Mouse (Mus musculus) c-Kit-positive CD71-negative TER-119-negative erythroid progenitor cells, embryonic 14.5 days (primary cell): ENCODE data around the gene Fgfr2.

Experiments
- DNase-seq: peaks from one replicate; pipeline ENCODE4 v3.0.0-alpha.2; 2013; ENCODE audit warnings: low read depth

Gene Fgfr2

GRCm38 (mm10) chr7:132749504-132749903 is 373.6 kb downstream of the Fgfr2 start:
- no peak for DNase-seq

GRCm38 (mm10) chr7:132748076-132748769 is 374.9 kb downstream of the Fgfr2 start:
- no peak for DNase-seq

DNA sequence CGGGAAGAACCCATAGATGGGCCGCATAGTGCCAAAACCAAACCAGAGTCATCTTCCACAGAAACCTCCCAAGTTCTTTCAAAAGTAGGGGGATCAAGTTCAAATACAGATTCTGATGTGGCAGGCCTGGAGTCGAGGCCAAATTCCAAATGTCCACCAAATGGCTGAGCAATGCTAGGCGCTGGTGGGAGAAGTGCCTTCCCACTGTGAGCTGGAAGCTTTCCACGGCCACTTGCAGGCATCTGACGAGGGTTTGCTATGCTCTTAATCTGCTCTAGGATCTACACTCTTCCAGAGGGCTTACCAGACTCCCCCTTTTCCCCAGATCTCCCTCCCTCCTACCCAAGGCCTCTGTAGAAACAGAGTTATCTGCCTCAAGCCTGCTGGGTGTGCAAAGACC is 376.1 kb downstream of the Fgfr2 start:
- no peak for DNase-seq

DNA sequence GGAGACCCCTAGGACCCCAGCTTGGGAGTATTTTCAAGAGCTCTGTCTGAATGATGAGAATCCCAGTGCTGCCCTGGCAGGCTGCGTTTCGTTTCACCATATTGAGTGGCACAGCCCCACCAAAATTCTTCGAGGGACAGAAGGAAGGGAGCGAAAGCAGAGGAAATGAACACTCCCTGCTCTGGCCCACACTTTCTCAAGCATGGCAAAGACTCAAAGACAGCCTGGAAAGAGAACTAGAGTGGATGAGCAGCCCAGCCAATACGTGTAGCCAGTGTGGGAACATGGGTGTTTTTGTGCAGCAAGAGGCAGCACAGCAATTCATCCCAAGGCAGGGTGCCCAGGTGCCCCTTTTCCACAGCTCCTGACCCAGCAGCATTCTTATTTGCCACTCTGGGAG is 380.2 kb downstream of the Fgfr2 start:
- no peak for DNase-seq

GRCm38 (mm10) chr7:132739829-132740228 is 383.3 kb downstream of the Fgfr2 start:
- DNase-seq = no peak

- no peak for DNase-seq
These were observed 384.3 kb downstream of the Fgfr2 start for GRCm38 (mm10) chr7:132738844-132739243.

DNA sequence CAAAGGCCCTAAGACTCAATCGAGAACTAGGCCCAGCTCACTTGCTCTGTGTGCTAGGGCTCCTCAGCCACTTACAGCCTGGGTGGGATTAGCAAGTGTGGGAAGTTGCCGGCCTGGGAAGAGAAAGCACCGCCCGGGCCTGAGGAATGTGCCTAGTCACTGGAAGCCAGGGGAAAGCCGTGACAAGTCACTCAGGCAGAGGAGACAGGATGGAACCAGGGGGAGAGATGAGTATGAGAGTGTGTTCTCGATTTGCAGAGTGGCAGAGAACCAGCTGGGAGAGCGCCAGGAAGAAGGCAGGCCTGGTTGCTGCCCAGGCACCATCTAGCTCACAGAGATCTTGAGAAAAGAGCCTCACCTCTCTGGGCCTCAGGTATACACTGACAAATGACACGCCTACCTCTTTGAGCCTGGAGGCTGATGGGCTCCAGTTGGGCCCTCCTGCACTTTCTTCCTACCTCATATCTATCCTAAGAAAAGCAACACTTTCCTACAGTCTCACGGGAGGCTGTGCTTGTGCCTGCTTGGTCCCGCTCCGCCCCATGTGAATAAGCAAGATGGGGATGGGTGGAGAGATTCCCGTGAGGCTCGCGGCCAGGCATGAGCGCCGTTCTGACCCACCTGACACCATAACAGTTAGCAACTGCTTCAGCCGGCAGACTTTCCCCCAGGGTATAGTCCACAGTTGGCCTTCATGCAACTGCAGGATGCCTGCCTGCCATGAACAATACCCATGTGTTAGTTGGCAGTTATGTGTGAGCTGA is 386.9 kb downstream of the Fgfr2 start:
- DNase-seq = no peak

DNA sequence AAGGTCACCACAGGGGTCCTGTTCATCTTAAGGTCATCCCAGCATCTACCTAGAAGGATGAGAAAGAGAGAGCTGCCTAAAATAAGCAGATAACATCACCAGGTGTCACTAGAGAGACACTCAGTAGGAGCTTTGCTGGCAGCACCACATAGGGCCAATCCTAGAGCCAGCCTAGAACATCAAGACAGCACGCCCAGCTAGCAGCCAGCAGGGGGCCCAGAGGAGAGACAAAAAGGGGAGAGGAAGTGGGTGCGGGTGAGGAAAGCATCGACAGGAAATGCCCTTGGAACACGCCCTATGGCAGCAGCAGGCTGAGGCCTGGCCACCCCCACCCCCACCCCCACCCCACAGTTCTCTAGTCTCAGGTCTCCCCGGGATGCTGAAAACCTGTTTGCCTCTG is 388.0 kb downstream of the Fgfr2 start:
- DNase-seq = peak; percentile 88

DNA sequence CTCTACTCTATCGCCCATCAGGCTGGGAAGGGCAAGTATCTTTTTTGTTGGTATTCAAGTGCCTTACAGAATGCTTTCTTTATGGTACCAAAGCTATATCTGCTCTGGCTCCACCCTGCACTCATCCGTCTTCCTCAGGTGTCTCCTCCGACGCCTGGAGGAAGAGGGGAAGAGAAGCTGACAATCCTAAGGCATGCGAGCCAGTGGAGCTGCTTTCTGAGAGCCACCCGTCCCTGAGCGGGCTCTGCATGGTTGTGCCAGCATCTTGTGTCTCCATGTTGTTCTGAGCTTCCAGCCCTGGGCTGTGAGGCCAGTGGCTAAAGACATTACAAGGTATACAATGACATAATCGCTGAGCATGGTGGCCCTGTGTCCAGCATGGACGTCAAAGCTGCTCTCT is 388.9 kb downstream of the Fgfr2 start:
- no peak for DNase-seq

DNA sequence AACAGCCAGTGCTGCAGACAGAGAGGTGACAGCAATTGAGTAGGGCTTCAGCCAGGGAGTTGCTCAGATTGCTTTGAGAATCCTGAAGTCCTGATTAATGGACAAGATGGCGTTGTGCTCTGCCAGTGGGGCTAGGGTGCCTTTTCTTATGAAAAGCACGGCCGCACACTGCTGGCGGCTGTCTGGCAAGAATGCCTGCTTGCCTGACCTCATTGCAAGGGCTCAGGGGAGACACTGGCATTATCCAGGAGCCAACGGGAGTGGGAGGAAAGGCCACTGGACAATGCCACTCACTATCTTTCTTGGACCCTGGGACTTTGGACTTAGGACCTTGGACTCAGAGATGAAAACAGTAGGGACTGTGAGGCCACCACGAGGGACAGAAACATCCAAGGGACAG is 389.6 kb downstream of the Fgfr2 start:
- DNase-seq = no peak

GRCm38 (mm10) chr7:132732136-132732789 is 390.9 kb downstream of the Fgfr2 start:
- DNase-seq = no peak

- DNase-seq = no peak
These were observed 391.6 kb downstream of the Fgfr2 start for GRCm38 (mm10) chr7:132731558-132731957.

DNA sequence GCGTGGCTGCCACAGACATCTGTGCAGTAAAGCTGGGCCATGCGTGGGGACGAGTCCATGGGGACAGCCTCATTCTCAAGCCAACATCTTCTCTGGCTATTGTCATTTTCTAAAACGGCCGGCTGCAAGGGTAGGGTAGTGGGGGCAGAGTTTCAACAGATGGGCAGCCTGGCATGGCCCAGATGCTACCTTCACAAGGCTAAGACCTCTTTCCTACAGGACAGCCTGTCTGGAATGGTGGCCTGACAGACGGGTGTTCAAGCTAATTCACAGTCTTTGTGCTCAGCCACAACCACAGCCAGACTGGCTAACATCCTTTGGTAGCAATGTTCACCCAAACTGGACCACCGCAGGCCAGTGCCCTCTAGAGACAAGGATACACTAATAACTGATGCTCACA is 392.6 kb downstream of the Fgfr2 start:
- no peak for DNase-seq

GRCm38 (mm10) chr7:132729093-132729831 is 393.9 kb downstream of the Fgfr2 start:
- no peak for DNase-seq

GRCm38 (mm10) chr7:132726106-132726861 is 396.9 kb downstream of the Fgfr2 start:
- DNase-seq = no peak

GRCm38 (mm10) chr7:132724501-132725062 is 398.6 kb downstream of the Fgfr2 start:
- DNase-seq = no peak

GRCm38 (mm10) chr7:132723906-132724305 is 399.2 kb downstream of the Fgfr2 start:
- no peak for DNase-seq

- DNase-seq = no peak
These were observed 400.5 kb downstream of the Fgfr2 start for GRCm38 (mm10) chr7:132722401-132723370.

GRCm38 (mm10) chr7:132720562-132720961 is 402.6 kb downstream of the Fgfr2 start:
- DNase-seq = no peak

DNA sequence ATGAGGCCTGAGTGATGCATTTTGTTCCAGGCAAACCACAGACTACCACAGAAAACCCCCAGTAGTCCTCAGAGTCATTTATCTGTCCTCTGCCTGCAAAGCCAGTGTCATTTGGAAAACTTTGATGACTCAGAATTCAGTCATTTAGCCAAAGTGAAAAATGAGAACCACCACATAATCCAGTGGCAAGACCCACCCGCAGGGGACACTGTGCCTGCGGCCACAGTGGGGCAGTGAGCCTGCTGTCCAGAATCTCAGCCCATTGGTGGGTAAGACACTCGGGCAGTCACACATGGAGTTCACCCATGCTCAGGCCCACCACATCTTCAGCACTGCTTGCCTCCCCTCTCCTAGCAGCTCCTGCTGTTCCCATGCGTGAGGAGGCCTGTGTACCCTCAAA is 403.6 kb downstream of the Fgfr2 start:
- DNase-seq = no peak
